Mouse (Mus musculus) embryonic facial prominence, embryonic 13.5 days (tissue): ENCODE results near the gene Glrx5. TPM values are rescaled to one million over a fixed set of nuclear protein-coding genes. Genes with fewer than 3 reads are reported as not detected.

ENCODE experiments used
- ATAC-seq: fragments of 200-750 bp; cut with Nextera tagmentation; 2 replicates; pipeline ENCODE4 v1.8.0; 2017; ENCODE audit warnings: low read depth; ENCODE audit not compliant: insufficient number of reproducible peaks, insufficient read depth, low FRiP score, low TSS enrichment
- H3K27ac ChIP-seq: fragments of 300-500 bp; sonication (generic); 2 replicates; pipeline ENCODE4 v1.5.1; 2015; ENCODE audit warnings: moderate library complexity, mild to moderate bottlenecking, inconsistent platforms
- H3K27me3 ChIP-seq: fragments of 300-500 bp; sonication (generic); 2 replicates; pipeline ENCODE4 v1.6.1; 2015; ENCODE audit warnings: mild to moderate bottlenecking, inconsistent platforms
- H3K36me3 ChIP-seq: fragments of 300-500 bp; sonication (generic); 2 replicates; pipeline ENCODE4 v1.6.1; 2015; ENCODE audit warnings: mild to moderate bottlenecking, inconsistent platforms
- H3K4me1 ChIP-seq: fragments of 300-500 bp; sonication (generic); 2 replicates; pipeline ENCODE4 v1.6.1; 2015; ENCODE audit warnings: inconsistent platforms
- H3K4me2 ChIP-seq: fragments of 300-500 bp; sonication (generic); 2 replicates; pipeline ENCODE4 v1.6.1; 2015; ENCODE audit warnings: moderate library complexity, mild to moderate bottlenecking, inconsistent platforms
- H3K4me3 ChIP-seq: fragments of 300-500 bp; sonication (generic); 2 replicates; pipeline ENCODE4 v1.5.1; 2015; ENCODE audit warnings: mild to moderate bottlenecking, inconsistent platforms
- H3K9ac ChIP-seq: fragments of 300-500 bp; sonication (generic); 2 replicates; pipeline ENCODE4 v1.6.1; 2015; ENCODE audit warnings: mild to moderate bottlenecking, inconsistent platforms
- H3K9me3 ChIP-seq: fragments of 300-500 bp; sonication (generic); 2 replicates; pipeline ENCODE4 v1.6.1; 2016; ENCODE audit warnings: inconsistent platforms
- WGBS: fragments of 180-500 bp; shearing (Covaris S2); methylation state at CpG from one replicate; pipeline ENCODE4 v1.1.7; 2015; ENCODE audit warnings: mixed read lengths; 5-methylcytosine and 5-hydroxymethylcytosine counted together
- polyA plus RNA-seq: library from polyadenylated mRNA; unstranded; fragments of >200 nt; fragmentation: Nextera tagmentation; extraction: Ambion mirVana; gene quantifications from 2 replicates; pipeline ENCODE4 v1.2.1, GENCODE M21; 2015

Glrx5 gene
- polyA plus RNA-seq, 1 experiment from 2014 or later, result 158 TPM

GRCm38 (mm10) chr12:105034130-105034769 is 1.8 kb downstream of the Glrx5 start:
- no peak for ATAC-seq
- H3K9me3 ChIP-seq, result no peaks in the 10 kb centered on the region
- peak overlapping the region; percentile 96 for H3K4me3 ChIP-seq
- peaks cover 43% of the 10 kb centered on the region for H3K4me1 ChIP-seq
- H3K27ac ChIP-seq, result no peak overlapping the region
- H3K36me3 ChIP-seq, result peaks cover 12% of the 10 kb centered on the region
- H3K9ac ChIP-seq, result peak overlapping the region; percentile 91; the same call in 1 of the 2 replicates
- H3K4me2 ChIP-seq, result peak overlapping the region; percentile 87
- no peaks in the 10 kb centered on the region for H3K27me3 ChIP-seq
- 81% methylated on average over 14 of the region's 14 CpGs for WGBS

- Histone ChIP-seq H3K4me3 (no peak overlapping the region), H3K9me3 (no peaks in the 10 kb centered on the region), H3K27ac (no peak overlapping the region), H3K4me2 (no peak overlapping the region), H3K9ac (peak overlapping the region; percentile 11; the same call in 1 of the 2 replicates), H3K4me1 (peaks cover 32% of the 10 kb centered on the region), H3K27me3 (no peaks in the 10 kb centered on the region), H3K36me3 (peaks cover 32% of the 10 kb centered on the region)
- WGBS, result 84% methylated on average over 11 of the region's 11 CpGs
- ATAC-seq, result no peak
These were observed 5.7 kb downstream of the Glrx5 start for GRCm38 (mm10) chr12:105038211-105038610.

- no peaks in the 10 kb centered on the region for H3K27me3 ChIP-seq
- 80% methylated on average over 7 of the region's 7 CpGs for WGBS
- no peak for ATAC-seq
- H3K9ac ChIP-seq, result no peak overlapping the region
- H3K4me1 ChIP-seq, result peaks cover 25% of the 10 kb centered on the region
- no peak overlapping the region for H3K4me2 ChIP-seq
- H3K9me3 ChIP-seq, result no peaks in the 10 kb centered on the region
- H3K27ac ChIP-seq, result no peak overlapping the region
- no peak overlapping the region for H3K4me3 ChIP-seq
- H3K36me3 ChIP-seq, result peaks cover 38% of the 10 kb centered on the region
These were observed 6.4 kb downstream of the Glrx5 start for GRCm38 (mm10) chr12:105038918-105039317.

- no peaks in the 10 kb centered on the region for H3K9me3 ChIP-seq
- H3K9ac ChIP-seq, result no peak overlapping the region
- H3K36me3 ChIP-seq, result peaks cover 41% of the 10 kb centered on the region
- H3K27me3 ChIP-seq, result no peaks in the 10 kb centered on the region
- peaks cover 17% of the 10 kb centered on the region for H3K4me1 ChIP-seq
- WGBS, result 56% methylated on average over 12 of the region's 12 CpGs
- H3K27ac ChIP-seq, result no peak overlapping the region
- ATAC-seq, result no peak
- H3K4me2 ChIP-seq, result no peak overlapping the region
- H3K4me3 ChIP-seq, result no peak overlapping the region
These were observed 7.2 kb downstream of the Glrx5 start for GRCm38 (mm10) chr12:105039578-105040289.

- no peak for ATAC-seq
- H3K9me3 ChIP-seq, result no peaks in the 10 kb centered on the region
- peaks cover 8% of the 10 kb centered on the region; the same call in 1 of the 2 replicates for H3K4me1 ChIP-seq
- H3K4me3 ChIP-seq, result no peak overlapping the region
- H3K27ac ChIP-seq, result no peak overlapping the region
- H3K27me3 ChIP-seq, result no peaks in the 10 kb centered on the region
- H3K4me2 ChIP-seq, result no peak overlapping the region
- H3K36me3 ChIP-seq, result peaks cover 41% of the 10 kb centered on the region
- 88% methylated on average over 7 of the region's 7 CpGs for WGBS
- H3K9ac ChIP-seq, result no peak overlapping the region
These were observed 8.5 kb downstream of the Glrx5 start for GRCm38 (mm10) chr12:105040950-105041349.

GRCm38 (mm10) chr12:105043081-105043480 is 10.6 kb downstream of the Glrx5 start:
- Histone ChIP-seq H3K4me1 (peaks cover 8% of the 10 kb centered on the region; the same call in 1 of the 2 replicates), H3K4me2 (no peak overlapping the region), H3K27ac (no peak overlapping the region), H3K9ac (no peak overlapping the region), H3K27me3 (no peaks in the 10 kb centered on the region), H3K4me3 (no peak overlapping the region), H3K36me3 (peaks cover 41% of the 10 kb centered on the region), H3K9me3 (no peaks in the 10 kb centered on the region)
- no peak for ATAC-seq
- WGBS, result 81% methylated on average over 5 of the region's 5 CpGs

- no peaks in the 10 kb centered on the region for H3K27me3 ChIP-seq
- 85% methylated on average over 9 of the region's 9 CpGs for WGBS
- H3K9me3 ChIP-seq, result no peaks in the 10 kb centered on the region
- H3K9ac ChIP-seq, result no peak overlapping the region
- H3K36me3 ChIP-seq, result peaks cover 41% of the 10 kb centered on the region
- no peak for ATAC-seq
- no peak overlapping the region for H3K4me3 ChIP-seq
- no peak overlapping the region for H3K27ac ChIP-seq
- H3K4me2 ChIP-seq, result no peak overlapping the region
- H3K4me1 ChIP-seq, result no peaks in the 10 kb centered on the region
These were observed 12.3 kb downstream of the Glrx5 start for GRCm38 (mm10) chr12:105044775-105045174.

GRCm38 (mm10) chr12:105048301-105048863 is 15.9 kb downstream of the Glrx5 start:
- Histone ChIP-seq H3K4me2 (no peak overlapping the region), H3K36me3 (peaks cover 8% of the 10 kb centered on the region), H3K27me3 (no peaks in the 10 kb centered on the region), H3K4me1 (no peaks in the 10 kb centered on the region), H3K9me3 (no peaks in the 10 kb centered on the region), H3K27ac (no peak overlapping the region), H3K9ac (no peak overlapping the region), H3K4me3 (no peak overlapping the region)
- no peak for ATAC-seq
- WGBS, result 72% methylated on average over 17 of the region's 17 CpGs

- Histone ChIP-seq H3K9me3 (no peaks in the 10 kb centered on the region), H3K36me3 (no peaks in the 10 kb centered on the region), H3K4me3 (no peak overlapping the region), H3K27ac (no peak overlapping the region), H3K4me2 (no peak overlapping the region), H3K9ac (no peak overlapping the region), H3K27me3 (no peaks in the 10 kb centered on the region), H3K4me1 (no peaks in the 10 kb centered on the region)
- no peak for ATAC-seq
- WGBS, result 72% methylated on average over 12 of the region's 12 CpGs
These were observed 17.3 kb downstream of the Glrx5 start for GRCm38 (mm10) chr12:105049813-105050212.

- Histone ChIP-seq H3K4me3 (no peak overlapping the region), H3K4me2 (no peak overlapping the region), H3K27ac (no peak overlapping the region), H3K9me3 (no peaks in the 10 kb centered on the region), H3K9ac (no peak overlapping the region), H3K27me3 (no peaks in the 10 kb centered on the region), H3K4me1 (no peaks in the 10 kb centered on the region), H3K36me3 (no peaks in the 10 kb centered on the region)
- ATAC-seq, result no peak
- WGBS, result 5% methylated on average over 4 of the region's 4 CpGs
These were observed 18.4 kb downstream of the Glrx5 start for GRCm38 (mm10) chr12:105050898-105051297.

- Histone ChIP-seq H3K27ac (no peak overlapping the region), H3K4me3 (no peak overlapping the region), H3K9me3 (no peaks in the 10 kb centered on the region), H3K36me3 (no peaks in the 10 kb centered on the region), H3K9ac (no peak overlapping the region), H3K4me1 (no peaks in the 10 kb centered on the region), H3K4me2 (no peak overlapping the region), H3K27me3 (no peaks in the 10 kb centered on the region)
- WGBS, result 92% methylated on average over 15 of the region's 15 CpGs
- ATAC-seq, result no peak
These were observed 21.6 kb downstream of the Glrx5 start for GRCm38 (mm10) chr12:105054041-105054440.

- Histone ChIP-seq H3K4me1 (no peaks in the 10 kb centered on the region), H3K27ac (no peak overlapping the region), H3K4me2 (no peak overlapping the region), H3K27me3 (no peaks in the 10 kb centered on the region), H3K9ac (no peak overlapping the region), H3K4me3 (no peak overlapping the region), H3K36me3 (no peaks in the 10 kb centered on the region), H3K9me3 (no peaks in the 10 kb centered on the region)
- no peak for ATAC-seq
- 82% methylated on average over 6 of the region's 6 CpGs for WGBS
These were observed 22.8 kb downstream of the Glrx5 start for GRCm38 (mm10) chr12:105055308-105055707.
